Mouse (Mus musculus): ENCODE measurements at regions not wholly inside any gene's neighbourhood (a gene's known extent, or its start where the extent isn't known, plus 50 kb on each side); places are given as distances from the start of the nearest gene placed in this dataset.

GRCm38 (mm10) chr1:76933460-76933859 is 581.4 kb downstream of the Epha4 start:
- no peak for ATAC-seq (replicated peaks; ENCODE audit: low FRiP score, poor library complexity, severe bottlenecking)

DNA sequence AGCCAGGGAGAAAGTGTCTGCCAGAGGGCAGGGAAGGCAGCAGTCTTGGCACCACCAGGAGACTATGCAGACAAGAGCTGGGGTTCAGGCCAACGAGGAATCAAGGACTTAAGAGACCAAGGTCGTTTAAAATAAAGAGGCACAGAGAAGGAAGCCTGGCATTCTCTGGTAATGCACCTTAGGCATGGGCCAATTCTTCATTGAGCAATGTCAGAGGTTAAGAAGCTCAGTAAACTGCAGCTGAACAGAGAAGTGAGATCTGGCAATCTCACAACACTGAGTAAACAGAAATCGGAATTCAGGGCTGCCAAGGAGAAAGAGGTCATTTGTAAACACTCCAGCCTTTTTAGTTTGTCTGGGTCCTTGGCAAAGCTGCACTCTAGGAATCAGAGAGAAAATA is 572.2 kb downstream of the Epha4 start:
- ATAC-seq (replicated peaks; ENCODE audit: low FRiP score, poor library complexity, severe bottlenecking) = no peak

GRCm38 (mm10) chr1:76944046-76944445 is 570.8 kb downstream of the Epha4 start:
- ATAC-seq (replicated peaks; ENCODE audit: low FRiP score, poor library complexity, severe bottlenecking) = no peak

DNA sequence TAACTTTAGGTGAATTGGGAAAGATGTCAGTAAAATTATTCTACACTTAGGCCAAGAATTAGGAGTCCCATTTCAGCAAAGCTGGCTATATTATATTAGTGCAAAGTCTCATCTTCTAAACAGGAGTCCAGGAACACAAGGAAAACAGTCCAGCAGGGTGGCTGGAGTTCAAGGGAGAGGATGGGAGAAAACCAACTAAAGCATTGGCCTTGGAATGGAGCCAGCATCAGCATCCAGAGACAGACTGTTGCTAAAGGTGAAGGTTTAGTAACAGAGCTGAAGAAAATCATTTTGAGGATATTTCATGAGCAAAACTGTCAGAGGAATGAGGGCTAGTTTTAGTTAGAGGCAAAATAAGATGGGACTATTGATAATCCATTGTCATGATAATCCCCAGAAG is 559.9 kb downstream of the Epha4 start:
- no peak for ATAC-seq (replicated peaks; ENCODE audit: low FRiP score, poor library complexity, severe bottlenecking)

DNA sequence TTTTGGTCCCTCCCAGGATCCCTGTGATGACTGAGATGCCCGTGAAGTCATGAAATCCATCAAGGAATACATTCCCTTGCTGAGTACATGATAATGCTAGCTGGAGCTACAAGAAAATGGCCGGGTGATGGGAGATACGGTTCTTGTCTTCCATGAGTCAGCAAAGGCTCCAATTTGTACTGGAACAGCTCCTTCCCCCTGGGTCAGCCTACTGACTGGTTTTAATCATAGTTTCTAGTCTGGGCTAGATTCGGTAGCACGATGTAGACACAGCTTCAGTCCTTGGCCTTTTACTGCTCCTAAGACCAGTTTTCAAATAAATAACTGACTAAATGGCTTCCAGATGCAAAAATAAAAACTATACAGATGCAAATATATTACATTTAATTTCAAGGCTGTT is 557.5 kb downstream of the Epha4 start:
- ATAC-seq (replicated peaks; ENCODE audit: low FRiP score, poor library complexity, severe bottlenecking) = no peak

GRCm38 (mm10) chr1:76958706-76959105 is 556.2 kb downstream of the Epha4 start:
- no peak for ATAC-seq (replicated peaks; ENCODE audit: low FRiP score, poor library complexity, severe bottlenecking)

DNA sequence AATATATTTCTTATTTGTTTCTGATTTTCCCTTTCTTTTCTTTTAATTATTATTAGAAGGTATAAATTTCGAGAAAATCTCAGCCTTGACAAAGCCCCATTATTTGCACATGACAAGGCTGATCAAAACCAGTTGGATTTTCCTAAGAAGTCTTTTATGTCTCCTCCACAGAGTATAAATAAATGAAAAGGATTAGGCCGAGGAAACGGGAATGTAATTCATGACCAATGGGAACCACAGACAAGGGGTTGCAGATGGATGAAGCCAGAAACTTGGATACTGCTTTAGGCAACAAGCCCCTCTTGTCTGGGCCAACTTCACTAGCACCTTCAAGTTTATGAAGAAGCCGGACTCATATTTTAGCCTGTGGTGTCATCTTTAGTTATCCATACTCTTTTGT is 542.4 kb downstream of the Epha4 start:
- ATAC-seq (replicated peaks; ENCODE audit: low FRiP score, poor library complexity, severe bottlenecking) = no peak

GRCm38 (mm10) chr1:76975077-76975945 is 539.6 kb downstream of the Epha4 start:
- ATAC-seq (replicated peaks; ENCODE audit: low FRiP score, poor library complexity, severe bottlenecking) = no peak

- ATAC-seq (replicated peaks; ENCODE audit: low FRiP score, poor library complexity, severe bottlenecking) = no peak
These were observed 534.3 kb downstream of the Epha4 start for GRCm38 (mm10) chr1:76980498-76981152.

DNA sequence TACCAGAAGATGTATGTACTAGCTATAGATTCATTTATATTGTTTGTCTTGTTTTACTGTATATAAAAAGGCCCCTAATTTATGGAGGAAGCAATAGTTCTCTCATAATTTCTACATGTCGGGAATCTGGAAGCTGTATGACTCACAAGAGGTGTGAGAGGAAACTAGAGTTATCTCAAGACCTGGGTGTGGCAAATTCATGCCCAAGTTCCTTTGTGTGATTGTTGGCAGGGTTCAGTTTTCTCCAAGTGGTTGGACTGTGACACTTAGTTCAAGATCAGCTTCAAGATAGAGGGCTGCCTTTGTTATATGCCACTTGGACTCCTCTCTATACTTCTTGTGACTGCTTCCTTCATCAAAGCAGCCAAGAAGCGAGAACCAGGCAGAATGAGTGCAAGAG is 521.1 kb downstream of the Epha4 start:
- no peak for ATAC-seq (replicated peaks; ENCODE audit: low FRiP score, poor library complexity, severe bottlenecking)

GRCm38 (mm10) chr1:77008001-77008400 is 506.9 kb downstream of the Epha4 start:
- ATAC-seq (replicated peaks; ENCODE audit: low FRiP score, poor library complexity, severe bottlenecking) = no peak

DNA sequence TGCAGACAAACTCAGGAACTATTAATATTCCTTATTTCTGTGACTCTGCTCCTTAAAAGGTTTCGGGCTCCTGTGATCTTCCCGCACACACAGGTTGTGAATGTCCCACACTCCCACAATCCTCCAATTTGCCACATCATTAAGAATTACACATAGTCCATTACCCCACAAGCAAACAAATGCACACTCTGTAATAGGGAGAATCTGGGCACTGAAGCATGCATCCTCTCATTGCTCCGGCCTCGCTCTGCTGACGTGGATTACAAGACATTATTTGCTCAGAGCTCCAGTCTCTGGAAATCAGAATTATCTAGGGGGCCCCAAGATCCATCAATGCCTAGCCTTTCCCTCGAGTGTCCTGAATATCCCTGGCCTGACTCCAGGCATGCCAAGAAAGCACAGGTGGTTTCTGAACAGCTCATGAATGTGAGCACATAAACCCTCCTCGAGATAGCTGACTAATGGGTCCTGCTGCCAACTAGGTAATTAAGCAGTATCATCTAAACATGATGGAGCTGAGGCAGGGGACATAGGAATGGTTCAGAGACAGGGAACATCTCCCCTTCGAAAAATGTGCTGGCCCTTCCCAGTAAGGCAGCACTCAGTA is 504.2 kb downstream of the Epha4 start:
- no peak for ATAC-seq (replicated peaks; ENCODE audit: low FRiP score, poor library complexity, severe bottlenecking)

DNA sequence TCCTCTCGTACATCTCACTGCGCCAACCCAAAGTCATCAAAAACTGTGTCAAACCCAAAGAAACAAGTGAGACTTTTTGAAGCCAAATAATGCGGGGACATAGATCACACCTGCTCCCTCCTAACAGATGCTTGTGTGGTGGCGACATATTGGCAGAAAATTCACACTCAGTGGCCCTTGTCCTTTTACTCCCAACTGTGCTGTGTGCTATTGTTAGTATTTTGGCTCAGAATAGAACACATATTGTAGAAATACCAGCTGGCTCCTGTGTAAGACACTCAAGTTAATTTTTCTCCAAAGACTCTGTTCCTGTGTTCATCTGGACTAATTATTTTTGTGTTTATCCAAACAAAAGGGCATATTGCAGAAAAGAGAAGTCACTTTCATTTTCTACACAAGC is 487.2 kb downstream of the Epha4 start:
- no peak for ATAC-seq (replicated peaks; ENCODE audit: low FRiP score, poor library complexity, severe bottlenecking)

DNA sequence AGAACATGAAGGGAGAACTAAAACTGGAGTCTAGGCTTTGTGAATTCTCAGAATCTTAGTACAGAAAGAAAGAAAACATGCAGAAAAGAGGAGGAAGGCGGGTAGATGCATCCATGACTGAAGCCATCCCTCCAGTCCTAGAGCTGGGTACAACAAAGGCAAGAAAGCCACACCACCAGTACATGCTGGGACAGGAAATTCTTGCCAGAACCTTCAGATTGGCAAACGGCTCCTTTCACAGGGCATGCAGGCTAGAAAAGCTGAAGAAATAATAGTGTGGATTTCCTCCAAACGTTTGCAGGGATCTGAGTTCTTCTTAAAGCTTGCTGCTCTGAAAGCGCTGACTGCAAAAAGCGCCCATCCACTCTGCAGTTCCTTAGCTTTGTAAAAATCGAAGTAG is 486.7 kb downstream of the Epha4 start:
- ATAC-seq (replicated peaks; ENCODE audit: low FRiP score, poor library complexity, severe bottlenecking) = no peak

DNA sequence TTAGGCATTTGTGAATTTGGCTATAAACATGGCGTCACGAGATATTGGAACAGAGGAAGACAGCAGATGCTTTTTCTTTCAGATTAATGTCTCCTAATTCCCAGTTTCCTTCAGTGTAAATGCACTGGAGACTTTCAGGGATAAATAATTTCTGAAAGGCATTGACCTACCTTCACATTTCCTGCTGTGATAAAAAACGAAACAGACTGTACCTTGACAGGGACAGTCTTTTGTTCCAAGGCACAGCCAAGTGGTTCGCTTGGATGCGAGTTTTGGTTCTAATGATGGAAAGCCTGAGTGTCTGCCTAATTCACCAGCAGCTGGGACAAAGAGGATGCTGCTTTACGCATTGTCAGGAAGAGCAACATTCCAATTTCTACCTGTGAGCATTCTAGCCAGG is 485.8 kb downstream of the Epha4 start:
- no peak for ATAC-seq (replicated peaks; ENCODE audit: low FRiP score, poor library complexity, severe bottlenecking)

DNA sequence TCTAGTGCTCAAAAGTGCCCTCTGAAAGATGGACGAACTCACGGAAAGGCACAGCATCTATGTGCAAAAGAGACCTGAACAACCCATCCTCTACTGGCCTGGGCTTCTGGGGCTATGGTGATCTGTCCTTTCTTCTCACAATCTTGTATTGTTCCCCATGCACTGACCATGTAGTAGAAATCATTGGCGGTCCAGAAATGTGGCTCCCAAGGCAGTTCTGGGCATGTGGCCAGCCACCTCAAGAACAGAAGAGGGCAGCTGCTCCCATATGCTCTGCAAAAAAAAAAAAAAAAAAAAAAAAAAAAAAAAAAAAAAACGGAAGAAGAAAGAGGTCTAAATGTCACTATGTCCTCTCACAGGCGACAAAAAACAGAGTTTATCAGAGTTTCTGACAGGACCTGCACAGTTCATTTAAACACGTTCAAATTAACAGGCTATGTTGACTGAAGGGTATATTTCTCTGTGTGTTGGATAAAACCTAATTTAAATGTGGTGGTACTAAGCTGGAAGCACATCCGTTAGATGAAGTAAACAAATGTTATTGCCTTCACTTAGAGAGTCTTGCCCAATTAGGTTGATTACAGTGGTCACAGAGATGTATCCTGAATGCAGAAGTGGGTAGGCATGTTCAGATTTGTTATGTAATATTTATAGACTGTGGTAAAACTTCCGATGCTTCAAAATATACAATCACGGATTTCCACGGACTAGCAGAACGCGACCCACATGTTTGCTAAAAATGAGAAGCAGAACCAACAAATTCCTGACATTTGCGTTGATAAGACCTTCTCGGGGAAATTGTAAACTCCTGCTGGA is 470.9 kb downstream of the Epha4 start:
- ATAC-seq (replicated peaks; ENCODE audit: low FRiP score, poor library complexity, severe bottlenecking) = no peak

- no peak for ATAC-seq (replicated peaks; ENCODE audit: low FRiP score, poor library complexity, severe bottlenecking)
These were observed 466.0 kb downstream of the Epha4 start for GRCm38 (mm10) chr1:77048720-77049406.

DNA sequence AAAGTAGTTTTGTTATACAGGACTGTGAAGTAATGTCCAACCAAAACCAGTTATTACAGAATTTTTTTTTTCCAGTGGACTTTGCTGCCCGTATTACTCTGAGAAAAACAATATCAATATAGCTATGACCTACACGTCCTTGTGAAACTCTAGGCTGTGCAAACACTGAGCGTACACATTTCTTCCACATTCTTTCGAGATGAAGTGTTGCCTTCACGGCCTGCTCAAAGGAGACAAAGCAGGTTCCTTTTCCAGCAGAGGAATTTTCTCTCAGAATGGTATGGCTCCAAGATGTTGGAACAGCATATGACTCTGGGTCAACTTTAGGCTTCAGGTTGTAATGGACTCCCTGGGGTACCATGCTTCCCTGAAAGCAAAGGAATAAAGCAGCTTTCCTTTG is 463.6 kb downstream of the Epha4 start:
- ATAC-seq (replicated peaks; ENCODE audit: low FRiP score, poor library complexity, severe bottlenecking) = no peak

- ATAC-seq (replicated peaks; ENCODE audit: low FRiP score, poor library complexity, severe bottlenecking) = no peak
These were observed 460.9 kb downstream of the Epha4 start for GRCm38 (mm10) chr1:77053837-77054540.
